Mouse (Mus musculus) bone marrow, adult 2 months (tissue): ENCODE measurements around the gene Papln. TPM values are rescaled to one million over a fixed set of nuclear protein-coding genes. Genes with fewer than 3 reads are reported as not detected.

Experiments used
- H3K27ac ChIP-seq: fragments of 200-500 bp; 2 replicates; pipeline ENCODE4 v1.5.1; 2012; ENCODE audit warnings: low read depth, mild to moderate bottlenecking, control low read depth, inconsistent platforms, low read length; ENCODE audit not compliant: control insufficient read depth, poor library complexity, insufficient read depth
- H3K4me1 ChIP-seq: fragments of 200-500 bp; 2 replicates; pipeline ENCODE4 v1.6.1; 2011; ENCODE audit warnings: low read length; ENCODE audit not compliant: control insufficient read depth, insufficient read depth
- H3K4me3 ChIP-seq: fragments of 200-500 bp; replicated peaks from 2 replicates; pipeline ENCODE3; 2011; ENCODE audit warnings: mild to moderate bottlenecking, low read depth, low read length, control low read depth; ENCODE audit not compliant: control insufficient read depth
- CTCF ChIP-seq: fragments of 200-500 bp; IDR thresholded peaks from 2 replicates; pipeline ENCODE4 v1.5.1; 2011; ENCODE audit warnings: low read length, control low read depth; ENCODE audit not compliant: control insufficient read depth, insufficient read depth
- POLR2A ChIP-seq: fragments of 200-500 bp; IDR thresholded peaks from 2 replicates; pipeline ENCODE4 v1.6.1; 2011; ENCODE audit warnings: low read depth, mild to moderate bottlenecking, control low read depth, low read length, borderline replicate concordance; ENCODE audit not compliant: control insufficient read depth
- WGBS: fragments of 180-500 bp; shearing (Covaris S2); methylation state at CpG from one replicate; pipeline ENCODE4 v1.1.7; 2018; 5-methylcytosine and 5-hydroxymethylcytosine counted together
- polyA plus RNA-seq: library from polyadenylated mRNA; stranded (reverse); fragments of >200 nt; gene quantifications from 2 replicates; pipeline ENCODE4 v1.2.4, GENCODE M21; 2011; ENCODE audit warnings: low replicate concordance; ENCODE audit not compliant: missing spikeins, insufficient read depth, insufficient read length

The Papln gene
- polyA plus RNA-seq, 1 experiment = 0.65 TPM

DNA sequence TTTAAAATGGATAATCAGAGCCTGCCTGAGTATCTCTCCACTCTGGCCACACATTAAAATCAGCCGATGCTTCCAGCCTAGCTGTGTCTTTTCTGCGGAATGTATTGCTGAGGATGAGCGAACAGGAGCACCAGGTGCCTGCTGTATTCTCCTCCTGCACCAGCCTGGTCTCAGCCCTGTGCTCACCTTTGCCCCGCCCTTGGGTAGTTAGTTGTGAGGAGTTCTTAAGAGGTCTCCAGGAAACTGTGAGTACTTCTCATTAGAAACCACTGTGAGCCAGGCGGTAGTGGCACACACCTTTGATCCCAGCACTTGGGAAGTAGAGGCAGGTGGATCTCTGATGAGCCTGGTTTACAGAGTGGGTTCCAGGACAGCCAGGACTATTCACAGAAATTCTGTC, 31.2 kb upstream of the Papln start:
- H3K4me1 ChIP-seq = no peaks in the 10 kb centered on the region
- H3K27ac ChIP-seq = no peak overlapping the region
- WGBS = 92% methylated on average over 5 of the region's 5 CpGs
- TF ChIP-seq CTCF = no peak
- no peak for TF ChIP-seq POLR2A
- no peak overlapping the region for H3K4me3 ChIP-seq

DNA sequence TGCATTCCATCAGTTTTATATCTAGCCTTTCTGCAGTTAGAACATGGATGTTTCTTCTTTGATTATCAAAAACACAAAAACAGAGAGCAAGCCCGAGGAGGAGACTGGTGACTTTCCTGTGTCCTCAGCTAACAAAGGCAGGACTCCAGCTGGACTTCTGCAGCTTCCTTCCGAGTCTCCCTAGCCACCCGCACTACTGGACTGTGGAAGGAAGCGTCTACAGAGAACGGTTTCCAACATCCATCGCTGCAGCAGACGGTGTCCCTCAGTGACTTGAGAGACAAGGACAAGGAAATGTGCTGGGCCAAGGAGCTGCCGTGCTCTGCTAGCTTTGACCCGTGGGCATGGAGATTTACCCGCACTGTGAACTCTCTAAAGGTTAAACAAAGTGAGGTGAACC, 29.4 kb upstream of the Papln start:
- no peak overlapping the region for H3K27ac ChIP-seq
- no peak overlapping the region for H3K4me3 ChIP-seq
- no peaks in the 10 kb centered on the region for H3K4me1 ChIP-seq
- WGBS = 90% methylated on average over 10 of the region's 10 CpGs
- TF ChIP-seq POLR2A = no peak

DNA sequence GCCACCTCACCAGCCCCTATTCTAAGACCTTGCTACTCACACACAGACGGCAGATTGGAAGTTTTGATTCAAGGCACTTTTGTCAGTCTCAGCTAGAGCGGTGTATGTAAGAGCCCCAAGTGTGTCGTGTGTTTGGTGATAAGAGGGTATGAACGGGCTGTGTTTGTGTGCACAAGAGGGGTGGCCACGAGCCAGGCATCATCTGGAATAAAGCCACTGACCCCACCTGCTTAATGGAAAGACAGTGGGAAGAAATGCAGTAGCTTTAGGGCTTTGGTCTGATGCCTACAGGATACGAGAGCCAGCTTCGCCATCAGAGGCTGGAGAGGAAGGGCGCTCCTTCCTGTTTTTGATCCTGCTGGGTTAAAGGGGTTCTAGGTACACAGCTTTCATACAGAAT, 27.2 kb upstream of the Papln start:
- TF ChIP-seq CTCF (no peak), POLR2A (no peak)
- WGBS = 67% methylated on average over 8 of the region's 8 CpGs
- no peak overlapping the region for H3K27ac ChIP-seq
- H3K4me3 ChIP-seq = no peak overlapping the region
- no peaks in the 10 kb centered on the region for H3K4me1 ChIP-seq

DNA sequence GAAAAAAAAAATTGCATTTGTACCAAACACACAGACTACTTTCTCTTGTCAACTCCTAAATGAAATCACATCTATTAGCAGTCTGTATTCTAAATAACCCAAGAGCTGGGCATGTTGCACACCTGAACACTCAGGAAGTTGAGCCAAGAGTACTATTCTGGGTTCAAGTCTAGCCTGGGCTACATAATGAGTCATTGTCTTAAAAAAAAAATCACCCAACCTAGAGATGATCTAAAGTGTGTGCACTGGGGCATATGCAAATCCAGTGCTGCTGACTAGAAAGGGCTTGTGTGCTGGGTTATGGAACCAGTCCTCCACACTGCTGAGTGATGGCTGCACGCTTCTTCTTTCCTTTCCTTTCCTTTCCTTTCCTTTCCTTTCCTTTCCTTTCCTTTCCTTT, 24.8 kb upstream of the Papln start:
- no peak for TF ChIP-seq CTCF
- TF ChIP-seq POLR2A = no peak
- H3K4me1 ChIP-seq = no peaks in the 10 kb centered on the region
- no peak overlapping the region for H3K4me3 ChIP-seq
- no peak overlapping the region for H3K27ac ChIP-seq
- WGBS = 86% methylated on average over 1 of the region's 1 CpGs

DNA sequence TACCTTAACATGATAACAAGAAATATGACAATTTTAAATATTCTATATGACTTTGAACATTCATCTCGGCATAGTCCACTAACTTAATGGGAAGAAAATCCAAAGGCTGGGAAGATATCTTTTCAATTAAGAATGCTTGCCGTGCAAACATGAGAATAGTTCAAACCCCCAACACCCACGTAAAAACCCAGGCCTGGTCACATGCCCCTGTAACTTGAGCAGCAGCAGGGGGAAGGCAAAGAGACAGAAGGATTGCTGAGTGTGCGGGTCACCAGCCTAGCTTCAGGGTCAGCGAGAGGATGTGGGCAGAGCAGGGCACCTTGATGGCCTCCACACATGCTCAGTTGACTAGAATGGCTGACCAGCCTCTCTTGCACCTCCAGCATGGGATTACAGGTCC, 21.7 kb upstream of the Papln start:
- Histone ChIP-seq H3K4me1 (no peaks in the 10 kb centered on the region), H3K27ac (no peak overlapping the region), H3K4me3 (no peak overlapping the region)
- TF ChIP-seq POLR2A (no peak), CTCF (no peak)
- WGBS = 79% methylated on average over 5 of the region's 5 CpGs

DNA sequence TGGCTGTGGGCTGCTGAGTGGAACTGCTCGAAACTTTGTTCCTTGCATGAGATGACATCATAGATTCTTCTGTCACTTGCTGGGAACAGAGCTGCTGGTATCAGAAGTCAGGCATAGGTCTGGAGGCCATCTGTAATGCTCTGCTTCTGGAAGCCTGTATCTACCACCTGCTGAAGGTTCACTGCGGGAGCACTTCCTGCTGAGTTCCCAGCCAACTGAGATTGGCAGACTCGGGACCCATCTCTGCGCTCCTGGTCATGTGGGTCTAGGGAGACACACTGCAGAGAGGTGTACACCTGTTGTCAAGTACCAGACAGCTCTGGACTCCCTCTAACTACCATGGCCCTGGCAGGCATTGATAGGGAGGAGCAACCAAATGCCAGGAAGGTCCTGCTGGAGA, 20.6 kb upstream of the Papln start:
- Histone ChIP-seq H3K4me3 (no peak overlapping the region), H3K27ac (no peak overlapping the region), H3K4me1 (no peaks in the 10 kb centered on the region)
- TF ChIP-seq POLR2A (no peak), CTCF (no peak)
- 66% methylated on average over 4 of the region's 4 CpGs for WGBS

DNA sequence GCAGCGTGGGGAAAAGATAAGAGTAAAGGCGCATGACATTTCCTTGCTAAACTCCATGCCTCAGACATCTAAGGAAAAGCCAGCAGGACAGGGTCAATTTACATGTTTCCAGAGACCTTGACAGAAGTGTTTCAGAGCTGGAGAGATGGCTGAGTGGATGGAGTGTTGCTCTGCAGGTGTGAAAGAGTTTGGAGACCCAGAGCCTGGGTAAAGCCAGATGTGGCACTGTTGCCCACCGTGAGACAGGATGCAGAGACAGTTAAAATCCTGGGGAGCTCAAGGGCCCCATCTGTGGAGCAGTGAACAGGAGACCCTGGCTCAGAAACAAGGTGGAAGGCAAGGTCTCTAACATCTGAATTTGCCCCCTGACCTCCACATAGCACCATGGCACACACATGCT, 19.7 kb upstream of the Papln start:
- H3K27ac ChIP-seq = no peak overlapping the region
- WGBS = 71% methylated on average over 3 of the region's 3 CpGs
- H3K4me1 ChIP-seq = no peaks in the 10 kb centered on the region
- TF ChIP-seq CTCF (no peak), POLR2A (no peak)
- no peak overlapping the region for H3K4me3 ChIP-seq

DNA sequence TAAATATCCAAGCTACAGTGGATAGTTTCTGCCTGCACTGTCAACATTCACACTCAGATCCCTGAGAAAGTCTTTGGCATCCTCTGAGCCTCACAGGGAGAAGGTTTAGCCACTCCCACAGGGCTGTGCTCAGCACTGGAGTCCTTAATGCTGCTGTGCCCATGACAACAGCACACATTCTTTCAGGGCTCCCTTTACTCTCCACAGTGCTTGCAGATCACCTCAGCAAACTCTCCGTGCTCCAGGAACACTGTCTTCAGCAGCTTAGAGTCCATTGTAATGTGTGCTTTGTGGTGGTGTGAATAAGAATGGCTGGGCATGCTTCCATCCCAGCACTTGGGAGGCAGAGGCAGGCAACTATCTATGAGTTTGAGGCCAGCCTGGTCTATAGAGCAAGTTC, 14.2 kb upstream of the Papln start:
- TF ChIP-seq CTCF (no peak), POLR2A (no peak)
- no peak overlapping the region for H3K27ac ChIP-seq
- WGBS = 82% methylated on average over 1 of the region's 1 CpGs
- H3K4me3 ChIP-seq = no peak overlapping the region
- no peaks in the 10 kb centered on the region for H3K4me1 ChIP-seq

DNA sequence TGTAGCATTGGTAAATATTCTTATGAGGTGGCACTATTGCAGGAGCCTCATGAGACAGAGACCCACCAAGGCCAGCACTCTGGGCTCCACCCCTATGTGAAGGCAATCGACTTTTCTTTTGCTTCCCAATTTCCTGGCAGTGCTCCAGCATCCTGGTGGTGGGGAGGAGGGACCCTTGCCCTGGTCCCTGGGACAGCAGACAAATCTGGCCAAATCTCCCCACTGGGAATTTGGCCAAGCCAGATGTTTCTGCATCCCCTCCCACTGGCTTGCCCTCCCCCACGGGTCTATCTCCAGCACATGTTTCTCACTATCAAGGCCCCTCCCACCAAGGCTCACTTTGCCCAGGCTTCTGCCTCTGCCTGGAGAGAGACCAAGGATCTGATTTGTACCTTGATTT, 10.9 kb upstream of the Papln start:
- H3K4me1 ChIP-seq = no peaks in the 10 kb centered on the region
- H3K4me3 ChIP-seq = no peak overlapping the region
- WGBS = 21% methylated on average over 2 of the region's 2 CpGs
- H3K27ac ChIP-seq = no peak overlapping the region
- TF ChIP-seq CTCF (no peak), POLR2A (no peak)

DNA sequence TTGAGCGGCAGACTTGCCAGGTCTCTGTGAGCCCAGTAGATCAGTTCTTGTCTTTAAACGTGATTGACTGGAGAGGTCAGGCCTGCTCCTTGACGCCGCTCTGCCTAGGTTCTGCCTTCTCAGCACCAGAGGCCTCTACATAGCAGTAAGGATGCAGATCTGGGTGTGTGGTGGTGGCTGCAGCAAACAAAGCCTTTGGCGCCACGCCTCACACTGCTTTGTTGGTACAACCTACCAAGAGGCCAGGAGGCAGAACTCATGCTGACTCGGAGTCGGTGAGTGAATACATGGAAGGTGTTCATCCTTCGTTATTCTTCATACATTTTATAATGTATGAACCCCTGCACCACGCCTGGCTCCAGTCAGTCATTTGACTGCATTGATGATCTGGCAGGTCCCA, 4.7 kb upstream of the Papln start:
- Histone ChIP-seq H3K27ac (no peak overlapping the region), H3K4me1 (0 out of 2 replicates have a peak, but pooled peaks cover 1% of the 10 kb centered on the region), H3K4me3 (no peak overlapping the region)
- WGBS = 86% methylated on average over 10 of the region's 10 CpGs
- TF ChIP-seq POLR2A = no peak
- no peak for TF ChIP-seq CTCF
